Mouse (Mus musculus): ENCODE data around the gene Dab1. TPM values are rescaled to one million over a fixed set of nuclear protein-coding genes. Genes with fewer than 3 reads are reported as not detected.

Dab1 gene
- total RNA-seq, 2 experiments from 2014 or later, result 138 to 149 TPM

- no peak for DNase-seq (ENCODE audit: low spot score in 2 of 2)
Measured at GRCm38 (mm10) chr4:103691717-103692116, 72.6 kb downstream of the Dab1 start.

- no peak for DNase-seq (ENCODE audit: low spot score in 2 of 2)
Measured at GRCm38 (mm10) chr4:103699755-103700154, 80.6 kb downstream of the Dab1 start.

DNA sequence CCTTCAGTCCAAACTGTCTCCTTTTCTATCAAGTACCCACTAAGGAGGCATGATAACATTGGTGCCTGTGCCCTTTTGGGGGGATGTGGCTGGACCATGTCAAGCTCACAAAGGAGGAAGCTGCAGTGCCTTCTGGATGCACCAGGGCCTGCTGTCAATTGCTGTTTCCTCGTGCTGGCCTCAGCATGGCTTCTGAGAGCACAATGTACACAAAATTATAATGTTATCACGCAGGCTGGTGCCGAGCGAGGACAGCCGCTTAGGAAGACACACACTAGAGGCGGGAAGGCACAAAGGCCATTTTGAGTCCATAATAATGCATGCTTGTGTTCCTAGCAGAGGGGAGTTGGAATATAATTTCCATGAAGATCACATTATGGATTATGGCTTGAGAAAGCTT is 81.2 kb downstream of the Dab1 start:
- DNase-seq (ENCODE audit: low spot score in 2 of 2), result no peak

GRCm38 (mm10) chr4:103702137-103702536 is 83.0 kb downstream of the Dab1 start:
- DNase-seq (ENCODE audit: low spot score in 2 of 2), result no peak

DNA sequence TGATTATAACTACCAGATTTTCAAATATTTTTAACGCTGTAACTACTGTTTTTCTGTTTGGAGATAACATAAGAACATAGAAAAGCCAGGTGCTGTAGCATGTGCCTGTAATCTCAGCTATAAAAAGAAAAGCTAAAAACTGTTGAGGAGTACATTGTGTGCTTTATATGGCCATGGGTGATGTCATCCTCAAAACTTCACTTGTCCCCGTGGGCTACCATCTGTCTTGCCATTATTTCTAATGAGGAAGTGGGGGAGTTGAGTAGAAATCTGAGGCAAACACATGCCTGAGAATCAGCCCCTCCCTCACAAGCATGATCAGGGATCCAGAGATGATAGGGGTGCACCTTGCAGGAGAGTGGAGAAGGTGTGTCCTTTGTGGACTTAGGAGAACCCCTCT is 85.3 kb downstream of the Dab1 start:
- DNase-seq (ENCODE audit: low spot score in 2 of 2), result peak in 1 of 2 experiments; percentile 44

GRCm38 (mm10) chr4:103706501-103706900 is 87.3 kb downstream of the Dab1 start:
- DNase-seq (ENCODE audit: low spot score in 2 of 2), result no peak

- no peak for DNase-seq (ENCODE audit: low spot score in 2 of 2)
Measured at GRCm38 (mm10) chr4:103707140-103707539, 88.0 kb downstream of the Dab1 start.

- DNase-seq (ENCODE audit: low spot score in 2 of 2), result no peak
Measured at GRCm38 (mm10) chr4:103711353-103711752, 92.2 kb downstream of the Dab1 start.

GRCm38 (mm10) chr4:103713921-103714320 is 94.8 kb downstream of the Dab1 start:
- no peak for DNase-seq (ENCODE audit: low spot score in 2 of 2)

DNA sequence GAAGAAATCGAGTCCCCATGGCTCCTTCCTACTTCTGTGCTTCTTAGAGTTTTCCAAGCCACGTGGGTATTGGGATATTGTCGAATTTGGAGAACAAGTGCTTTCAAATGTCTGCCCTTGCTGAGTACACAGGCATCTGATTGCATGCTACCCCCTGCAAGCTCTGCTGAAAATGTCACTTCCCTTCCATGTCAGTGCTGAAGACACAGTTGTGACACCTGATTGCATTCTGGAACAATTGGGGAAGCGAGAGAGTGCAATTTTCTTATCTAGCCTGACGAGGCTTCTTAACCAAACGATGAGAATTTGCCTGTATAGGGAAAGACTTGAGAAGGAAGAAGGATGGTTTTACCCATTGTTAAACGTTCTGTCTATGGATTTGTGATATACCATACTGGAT is 95.8 kb downstream of the Dab1 start:
- DNase-seq (ENCODE audit: low spot score in 2 of 2), result no peak

GRCm38 (mm10) chr4:103715568-103715967 is 96.4 kb downstream of the Dab1 start:
- DNase-seq (ENCODE audit: low spot score in 2 of 2), result no peak

DNA sequence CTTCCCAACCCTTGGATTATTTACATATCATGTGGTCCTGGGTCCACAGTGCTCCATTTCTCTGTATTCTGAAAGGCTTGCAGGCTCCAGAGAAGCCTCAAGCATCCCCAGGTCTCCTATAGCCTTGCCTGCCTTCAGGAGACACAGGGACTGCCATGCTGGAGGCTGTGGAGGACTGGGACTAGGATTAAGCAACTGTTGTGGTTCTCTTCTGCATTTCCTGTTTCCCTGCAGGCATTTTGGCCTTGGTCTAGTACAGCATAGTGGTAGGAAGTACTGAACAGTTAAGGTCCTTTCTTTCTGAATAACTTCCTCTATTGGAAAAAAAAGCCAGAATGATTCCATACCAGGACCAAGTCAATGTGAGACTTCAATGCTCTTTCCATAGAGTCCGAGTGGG is 103.6 kb downstream of the Dab1 start:
- no peak for DNase-seq (ENCODE audit: low spot score in 2 of 2)

GRCm38 (mm10) chr4:103726486-103726885 is 107.3 kb downstream of the Dab1 start:
- no peak for DNase-seq (ENCODE audit: low spot score in 2 of 2)

DNA sequence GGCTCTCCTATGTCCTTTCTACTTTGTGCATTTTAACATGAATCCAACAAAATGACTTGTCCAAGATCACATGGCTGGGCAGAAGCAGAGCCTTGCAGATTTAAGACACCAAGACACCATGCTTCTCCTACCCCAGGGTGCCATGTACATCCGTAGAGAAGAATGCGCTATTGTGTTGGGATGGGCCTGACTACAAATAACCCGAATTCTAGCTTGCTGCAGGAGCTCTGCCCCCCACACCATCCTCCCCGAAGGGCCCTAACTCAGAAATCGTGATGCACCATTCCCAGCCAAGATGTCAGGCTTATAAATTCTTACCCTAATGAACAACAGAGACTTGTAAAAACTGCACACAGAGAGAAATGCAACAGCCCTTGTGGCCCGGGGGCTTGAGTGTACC is 118.0 kb downstream of the Dab1 start:
- DNase-seq (ENCODE audit: low spot score in 2 of 2), result no peak

DNA sequence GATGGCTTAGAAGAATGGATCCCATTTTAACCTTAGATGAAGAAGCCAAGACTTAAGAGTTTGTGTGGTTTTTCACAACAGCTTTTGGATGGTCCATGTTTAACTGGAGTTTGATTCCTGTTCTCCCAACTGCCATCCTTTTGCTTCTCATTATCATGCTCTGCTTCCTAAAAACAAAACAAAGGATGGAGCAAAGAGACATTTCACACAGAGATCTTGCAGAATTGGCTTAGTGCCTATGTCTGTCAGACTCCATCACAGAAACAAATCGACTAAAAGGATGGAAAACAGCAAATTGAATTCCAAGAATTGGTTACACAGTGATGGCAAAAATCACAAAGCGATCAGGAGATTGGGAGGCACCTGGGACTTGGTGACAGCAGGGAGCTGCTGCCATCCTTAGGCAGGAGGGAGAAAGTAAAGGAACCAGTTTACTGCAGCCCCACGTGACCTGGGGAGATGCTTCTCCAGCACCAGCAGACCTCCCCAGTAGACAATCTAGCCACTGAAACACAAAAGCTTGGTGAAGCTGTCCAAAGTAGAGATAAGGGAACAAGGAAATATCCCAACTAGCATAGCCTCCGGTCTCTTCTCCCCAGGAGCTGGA is 132.2 kb downstream of the Dab1 start:
- peak in 1 of 2 experiments; percentile 20 for DNase-seq (ENCODE audit: low spot score in 2 of 2)

GRCm38 (mm10) chr4:103754561-103754960 is 135.4 kb downstream of the Dab1 start:
- no peak for DNase-seq (ENCODE audit: low spot score in 2 of 2)

DNA sequence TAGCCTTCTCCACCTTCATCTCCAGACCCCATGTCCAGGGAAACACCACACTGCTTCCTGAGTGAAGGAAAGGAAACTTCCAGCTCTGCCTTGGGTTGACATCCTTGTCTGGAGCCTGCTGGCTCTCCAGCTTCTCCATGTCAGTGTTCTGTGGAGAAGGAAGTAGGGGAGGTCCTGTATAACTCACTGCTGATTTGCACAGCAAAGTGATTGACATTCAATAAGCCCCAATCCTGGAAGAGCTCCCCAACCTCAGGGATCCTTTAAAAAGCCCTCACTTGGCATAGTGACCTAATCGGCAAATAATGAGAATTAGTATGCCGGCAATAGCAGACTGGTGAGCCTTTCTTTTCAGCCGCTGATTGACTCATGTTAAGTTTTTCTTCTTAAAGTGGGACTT is 138.1 kb downstream of the Dab1 start:
- no peak for DNase-seq (ENCODE audit: low spot score in 2 of 2)

GRCm38 (mm10) chr4:103762416-103762815 is 143.3 kb downstream of the Dab1 start:
- DNase-seq (ENCODE audit: low spot score in 2 of 2), result no peak

DNA sequence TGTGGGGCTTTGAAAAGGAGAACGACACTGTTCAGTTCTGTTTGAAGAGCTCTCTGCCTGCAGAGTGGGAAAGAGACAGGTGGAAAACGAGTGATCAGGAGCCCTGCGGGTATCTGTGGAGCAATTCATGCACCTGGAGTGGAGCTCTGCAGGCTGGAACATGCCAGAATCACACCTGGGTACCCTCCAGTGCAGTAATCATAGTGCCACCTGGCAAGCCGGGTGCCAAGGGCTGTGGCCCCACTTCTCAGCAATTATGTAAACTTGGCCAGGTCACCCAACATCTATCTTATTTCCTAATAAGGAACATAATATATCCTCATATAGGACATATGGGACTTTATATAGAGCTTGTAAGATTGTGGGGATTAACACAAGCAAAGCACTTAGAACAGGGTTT is 156.6 kb downstream of the Dab1 start:
- no peak for DNase-seq (ENCODE audit: low spot score in 2 of 2)

GRCm38 (mm10) chr4:103781398-103781797 is 162.2 kb downstream of the Dab1 start:
- DNase-seq (ENCODE audit: low spot score in 2 of 2), result peak in 1 of 2 experiments; percentile 55

DNA sequence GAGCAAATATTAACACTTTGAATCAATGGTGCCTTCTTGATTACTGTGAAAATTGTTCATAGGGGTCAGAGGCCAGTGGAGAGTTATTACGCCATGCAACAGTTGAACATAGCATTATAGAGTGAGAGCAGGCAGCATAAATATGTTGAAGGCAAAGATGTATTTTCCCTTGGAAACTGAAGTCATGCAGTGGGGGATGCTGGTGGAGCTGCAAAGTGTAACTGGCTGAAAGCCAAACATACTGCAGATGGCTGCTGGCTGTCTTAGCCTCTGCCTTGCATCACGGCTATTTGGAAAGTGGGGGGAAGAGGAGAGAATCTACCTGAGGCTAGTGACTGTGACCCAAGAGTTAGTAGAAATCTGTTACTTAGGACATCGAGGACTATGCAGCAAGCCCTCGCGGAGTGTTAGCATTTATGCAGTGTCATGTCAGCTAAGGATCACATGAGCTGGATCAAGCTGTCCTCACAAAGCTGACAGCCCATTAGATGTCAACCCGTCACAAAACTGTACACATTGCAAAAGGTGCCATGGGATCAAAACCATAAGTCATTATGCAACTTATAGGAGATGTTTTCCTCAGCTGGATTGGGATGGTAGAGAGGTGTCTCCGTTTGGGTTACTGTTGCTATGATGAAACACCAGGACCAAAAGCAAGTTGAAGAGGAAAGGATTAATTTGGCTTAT is 164.5 kb downstream of the Dab1 start:
- no peak for DNase-seq (ENCODE audit: low spot score in 2 of 2)

DNA sequence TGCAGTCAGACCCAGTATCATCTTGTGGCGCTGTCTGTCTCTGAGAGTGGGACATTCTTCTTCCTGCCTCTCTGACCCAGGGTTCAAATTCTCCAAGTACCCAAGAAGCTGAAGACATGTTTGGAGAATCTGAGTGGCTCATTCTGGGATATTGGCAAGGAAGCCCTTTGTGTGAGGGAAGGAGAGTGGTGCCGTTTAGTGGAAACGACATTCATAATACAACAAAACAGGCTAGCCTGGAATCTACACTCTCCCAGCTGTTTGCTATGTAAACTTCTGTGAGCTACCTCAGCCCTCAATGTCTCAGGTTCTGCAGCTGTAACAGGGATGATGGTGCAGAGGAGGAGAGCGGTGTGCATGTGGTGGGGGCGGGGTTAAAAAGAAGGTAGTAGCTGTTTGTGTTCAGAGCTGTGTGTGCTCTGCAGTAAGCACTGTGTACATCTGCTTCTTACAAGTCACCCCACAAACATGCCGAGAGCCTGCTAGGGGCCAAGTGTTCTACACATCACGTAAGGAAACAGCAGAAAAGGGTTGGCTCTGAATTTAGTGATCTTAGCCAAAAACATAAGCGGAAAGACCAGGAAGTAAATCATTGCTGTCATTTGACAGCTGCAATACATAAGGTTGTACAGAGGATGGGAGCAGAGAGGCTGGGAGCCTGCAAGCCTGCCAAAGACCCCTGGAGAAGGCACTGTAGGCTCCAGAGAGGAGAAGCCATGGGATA is 174.6 kb downstream of the Dab1 start:
- no peak for DNase-seq (ENCODE audit: low spot score in 2 of 2)
